Mouse (Mus musculus): ENCODE measurements around the gene Flad1.

Flad1 gene

GRCm38 (mm10) chr3:89425141-89425525, 13.5 kb upstream of the Flad1 start:
- no peak for DNase-seq

GRCm38 (mm10) chr3:89424416-89425140, 12.9 kb upstream of the Flad1 start:
- no peak for DNase-seq

DNA sequence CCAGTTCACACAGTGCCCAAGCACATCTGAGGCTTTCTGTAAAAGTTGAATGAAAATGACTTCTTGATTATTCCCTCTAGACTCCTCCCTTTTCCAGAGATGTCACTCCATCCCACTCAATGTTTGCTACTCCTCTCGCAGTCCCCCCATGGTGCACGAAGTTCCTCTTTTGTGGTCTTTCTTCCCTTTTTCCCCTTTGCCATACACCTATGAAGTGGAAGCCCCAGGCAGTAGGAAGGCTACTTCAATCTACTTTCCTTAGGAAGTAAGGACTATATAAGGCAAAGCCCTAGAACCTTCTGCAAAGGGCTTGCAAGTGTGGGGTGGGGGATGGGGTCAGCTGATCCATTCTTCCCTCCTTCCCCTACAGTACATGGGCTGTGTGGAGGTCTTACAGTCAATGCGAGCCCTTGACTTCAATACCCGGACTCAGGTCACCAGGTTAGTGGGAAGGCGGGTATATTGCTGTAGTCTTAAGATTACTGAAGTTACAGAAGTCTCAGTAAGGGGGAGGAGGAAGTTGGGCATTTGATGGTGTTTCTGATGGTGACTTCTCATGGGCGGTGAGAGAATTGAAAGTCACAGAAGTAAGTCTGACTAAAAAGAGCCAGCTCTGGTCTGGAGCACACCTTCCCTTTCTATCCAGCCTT, 11.0 kb upstream of the Flad1 start:
- no peak for DNase-seq

DNA sequence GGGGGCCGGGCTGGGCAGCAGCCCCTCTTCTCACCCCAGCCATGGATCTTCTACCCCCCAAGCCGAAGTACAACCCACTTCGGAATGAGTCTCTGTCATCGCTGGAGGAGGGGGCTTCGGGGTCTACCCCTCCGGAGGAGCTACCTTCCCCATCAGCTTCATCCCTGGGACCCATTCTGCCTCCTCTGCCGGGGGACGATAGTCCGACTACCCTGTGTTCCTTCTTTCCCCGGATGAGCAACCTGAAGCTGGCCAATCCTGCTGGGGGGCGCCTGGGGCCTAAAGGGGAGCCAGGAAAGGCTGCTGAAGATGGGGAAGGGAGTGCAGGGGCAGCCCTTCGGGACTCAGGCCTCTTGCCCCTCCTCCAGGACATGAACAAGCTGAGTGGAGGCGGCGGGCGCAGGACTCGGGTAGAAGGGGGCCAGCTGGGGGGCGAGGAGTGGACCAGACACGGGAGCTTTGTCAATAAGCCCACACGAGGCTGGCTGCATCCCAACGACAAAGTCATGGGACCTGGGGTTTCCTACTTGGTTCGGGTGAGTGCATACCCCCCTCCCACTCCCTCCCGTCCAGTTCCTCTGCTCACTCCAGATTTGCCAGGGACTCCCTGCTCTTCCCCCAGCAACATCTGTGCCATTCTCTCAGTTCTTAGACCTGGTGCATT, 10.3 kb upstream of the Flad1 start:
- DNase-seq = no peak

GRCm38 (mm10) chr3:89421002-89421774, 9.5 kb upstream of the Flad1 start:
- peak; percentile 74 for DNase-seq

DNA sequence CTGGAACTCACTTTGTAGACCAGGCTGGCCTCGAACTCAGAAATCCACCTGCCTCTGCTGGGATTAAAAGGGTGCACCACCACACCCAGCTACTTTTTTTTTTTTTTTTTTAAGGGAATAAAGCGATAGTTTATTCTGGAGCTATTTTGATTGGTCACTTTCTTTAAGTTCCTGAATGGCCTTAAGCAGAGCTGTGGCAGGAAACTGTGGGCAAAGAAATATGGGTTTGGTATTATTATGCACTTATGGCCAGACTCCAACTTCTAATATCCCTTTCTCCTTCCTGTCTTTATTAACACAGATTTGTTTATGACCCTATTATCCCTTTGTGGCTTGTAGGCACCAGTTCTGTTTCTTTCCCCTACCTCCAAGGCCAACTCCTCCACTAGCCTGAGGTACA, 8.8 kb upstream of the Flad1 start:
- no peak for DNase-seq

DNA sequence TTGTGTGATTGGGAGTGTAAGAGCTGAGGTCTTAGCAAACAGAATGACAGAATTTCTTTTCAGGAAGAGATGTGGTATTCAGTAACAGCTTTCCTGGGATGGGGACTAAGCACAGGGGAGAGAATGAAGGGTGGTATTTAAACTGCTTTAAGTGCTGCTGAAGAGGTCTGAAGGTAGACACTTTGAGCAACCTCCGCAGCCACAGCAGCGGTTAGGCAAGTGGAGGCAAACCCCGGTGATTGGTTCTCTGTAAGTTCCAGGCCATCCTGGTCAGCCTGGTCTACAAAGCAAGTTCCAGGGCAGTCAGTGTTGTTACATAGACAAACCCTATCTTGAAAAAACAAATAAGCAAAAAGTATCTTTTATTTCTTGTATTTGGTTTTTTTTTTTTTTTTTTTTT, 8.3 kb upstream of the Flad1 start:
- no peak for DNase-seq

- DNase-seq = no peak
Observed at GRCm38 (mm10) chr3:89419571-89419970, 7.9 kb upstream of the Flad1 start.

- DNase-seq = peak; percentile 58
Observed at GRCm38 (mm10) chr3:89418861-89419250, 7.2 kb upstream of the Flad1 start.

DNA sequence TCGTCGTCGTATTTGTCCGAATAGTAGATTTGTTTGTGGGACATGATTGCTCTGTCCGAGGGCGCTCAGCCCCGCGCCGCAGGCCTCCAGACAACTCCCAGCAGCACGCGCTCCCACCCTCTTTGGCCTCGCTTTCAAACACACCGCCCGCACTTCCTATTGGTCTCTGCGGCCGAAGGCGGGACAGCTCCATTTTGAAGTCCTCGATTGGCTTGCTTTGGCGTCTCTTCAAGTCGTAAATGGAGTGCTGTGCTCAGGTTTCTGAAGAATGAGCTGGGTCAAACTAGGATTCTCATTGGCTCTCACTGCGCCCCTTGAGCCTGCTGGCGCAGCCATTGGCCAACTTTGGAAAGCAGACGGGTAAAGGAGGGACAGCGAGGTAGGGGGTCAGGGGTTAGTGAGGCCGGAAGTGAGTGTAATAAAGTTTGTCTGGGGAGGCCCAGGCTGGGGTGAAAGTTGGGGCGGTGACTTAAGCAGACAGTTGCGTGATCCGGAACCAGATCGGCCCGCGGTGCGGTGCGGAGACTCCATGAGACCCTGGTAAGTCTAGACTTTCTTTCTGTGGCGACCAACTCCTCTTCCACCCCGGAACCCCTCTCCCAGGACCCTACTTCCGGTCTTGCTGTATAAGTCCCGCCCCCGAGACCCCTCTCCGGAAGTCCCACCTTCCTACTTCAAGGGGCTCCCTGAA, 6.6 kb upstream of the Flad1 start, which contains the start of the genes Cks1b and Shc1:
Gene Cks1b, minus strand, starts transcription at position 214 of the 691 bp plus-strand sequence.
Gene Shc1, plus strand, starts transcription at position 274 of the 691 bp plus-strand sequence.
- DNase-seq = peak; percentile 94

DNA sequence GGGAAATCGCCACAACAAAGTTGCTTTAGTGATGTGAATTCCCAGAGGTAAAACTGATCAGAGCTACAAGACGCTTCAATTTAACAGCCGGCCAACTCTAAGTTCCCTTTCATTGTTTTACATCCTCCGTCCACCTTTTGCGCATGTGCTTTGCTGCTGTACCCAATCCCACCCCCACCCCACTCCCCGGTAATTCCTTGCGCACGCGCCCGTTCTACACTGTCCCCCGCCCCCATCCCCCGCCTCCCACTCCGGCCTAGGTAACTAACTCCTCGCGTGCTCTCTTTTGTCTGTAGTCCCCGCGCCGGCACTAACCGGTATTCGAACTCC, 6.1 kb upstream of the Flad1 start:
- no peak for DNase-seq

- no peak for DNase-seq
Observed at GRCm38 (mm10) chr3:89417131-89417530, 5.5 kb upstream of the Flad1 start.

DNA sequence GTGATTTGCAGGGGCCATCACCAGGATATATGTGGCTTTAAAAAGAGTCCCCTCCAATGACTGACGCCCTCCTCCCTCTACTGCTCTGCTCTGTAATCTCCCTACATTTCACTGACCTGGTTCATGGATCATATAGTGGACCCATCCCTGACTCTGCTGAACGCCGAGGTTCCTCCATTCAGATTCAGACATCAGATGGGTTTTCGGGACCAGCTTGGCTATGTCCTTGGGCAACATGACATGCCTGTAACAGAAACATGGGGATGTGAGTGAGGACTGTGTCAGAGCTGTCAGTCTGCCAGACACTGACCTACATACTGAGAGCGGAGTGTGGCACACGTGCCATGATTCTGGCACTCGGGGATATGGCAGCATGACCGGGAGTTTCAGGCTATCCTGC, 4.5 kb upstream of the Flad1 start:
- no peak for DNase-seq

GRCm38 (mm10) chr3:89410864-89411263, 806 bp downstream of the Flad1 start:
- DNase-seq = no peak

- DNase-seq = no peak
Observed at GRCm38 (mm10) chr3:89409701-89410100, 2.0 kb downstream of the Flad1 start.

DNA sequence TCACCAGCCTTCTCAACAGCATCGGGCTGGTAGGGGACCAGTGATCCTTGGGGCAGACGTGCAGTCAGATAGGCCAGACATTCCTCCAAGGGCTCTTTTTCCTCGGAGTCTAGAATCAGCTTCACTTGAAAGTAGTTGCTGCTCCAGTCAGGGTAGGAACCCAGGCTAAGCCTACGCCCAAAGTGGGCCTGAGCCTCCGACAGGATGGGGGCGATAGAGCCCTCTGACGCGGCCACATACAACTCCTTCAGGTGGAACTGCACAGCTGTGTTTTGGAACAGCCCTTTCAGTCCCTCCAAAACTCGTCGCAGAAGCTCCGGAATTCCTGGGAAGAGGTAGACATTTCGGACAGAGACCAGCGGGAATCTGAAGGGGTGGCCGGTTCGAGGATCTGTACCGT, 3.2 kb downstream of the Flad1 start:
- no peak for DNase-seq

- no peak for DNase-seq
Observed at GRCm38 (mm10) chr3:89406887-89407286, 4.8 kb downstream of the Flad1 start.

GRCm38 (mm10) chr3:89402693-89403092, 9.0 kb downstream of the Flad1 start, which contains the start of gene Lenep:
Gene Lenep (minus strand): TSS chr3:89402793.
- DNase-seq = no peak

DNA sequence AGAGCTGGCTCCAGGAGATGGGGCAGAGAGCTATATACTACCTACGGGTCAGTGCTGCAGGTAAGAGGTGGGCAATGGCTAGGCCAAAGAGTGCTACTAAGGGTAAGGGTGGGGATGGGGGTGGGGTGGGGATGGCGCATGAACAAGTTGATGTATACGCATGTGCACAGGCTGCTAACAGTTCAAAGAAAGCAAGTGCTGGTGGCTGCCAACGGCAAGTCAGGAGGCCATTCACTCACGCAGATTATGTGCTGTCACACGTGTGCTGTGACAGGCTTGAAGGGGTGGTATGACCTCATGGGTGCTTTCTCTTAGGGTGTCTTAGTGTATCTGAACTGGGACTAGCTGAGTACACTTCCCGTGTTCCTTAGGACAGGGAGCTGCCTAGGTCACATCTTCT, 10.3 kb downstream of the Flad1 start:
- DNase-seq = no peak

DNA sequence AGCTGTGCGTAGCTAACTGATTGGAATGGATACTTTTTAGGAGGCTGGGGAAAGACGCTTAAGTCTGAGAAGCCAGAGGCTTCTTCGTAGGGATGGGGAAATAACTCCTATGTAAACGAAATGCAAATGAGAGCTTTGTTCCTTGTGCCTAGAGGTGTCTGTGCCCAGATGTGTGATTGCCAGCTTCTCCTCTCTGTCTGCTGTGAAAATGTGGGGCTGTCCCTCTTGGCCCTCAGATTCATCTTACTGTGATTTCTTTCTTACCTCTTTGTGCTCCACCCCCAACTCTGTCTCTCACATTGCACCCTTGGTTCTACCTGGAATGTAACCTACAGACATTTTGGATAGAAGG, 15.0 kb downstream of the Flad1 start:
- no peak for DNase-seq

- DNase-seq = peak; percentile 80
Observed at GRCm38 (mm10) chr3:89395806-89396653, 15.6 kb downstream of the Flad1 start.

- peak; percentile 76 for DNase-seq
Observed at GRCm38 (mm10) chr3:89395419-89395805, 16.3 kb downstream of the Flad1 start.
